Mouse (Mus musculus): ENCODE results near the gene Crim1. TPM values are rescaled to one million over a fixed set of nuclear protein-coding genes. Genes with fewer than 3 reads are reported as not detected.

Crim1 gene
- polyA plus RNA-seq, 1 experiment = 54.2 TPM

GRCm38 (mm10) chr17:78308221-78308620, 108.2 kb downstream of the Crim1 start:
- Histone ChIP-seq H3K4me1 (ENCODE audit: control insufficient read depth, insufficient read depth, low read length) (peaks cover 3% of the 10 kb centered on the region; the same call in 1 of the 2 replicates), H3K27ac (ENCODE audit: insufficient read depth, low read depth, low read length) (no peak overlapping the region), H3K36me3 (ENCODE audit: control insufficient read depth, insufficient read depth, low read length) (peaks cover 2% of the 10 kb centered on the region; the same call in 1 of the 2 replicates), H3K4me3 (ENCODE audit: insufficient read depth, low read depth, low read length) (no peak overlapping the region), H3K27me3 (replicated peaks; ENCODE audit: control insufficient read depth, insufficient read depth, low read length) (no peaks in the 10 kb centered on the region)
- DNase-seq = no peak
- 84% methylated on average over 9 of the region's 9 CpGs for WGBS
- TF ChIP-seq CTCF (conservative IDR thresholded peaks at IDR 0.05; ENCODE audit: insufficient read depth, insufficient read length, low read depth, low read length) (no peak), POLR2A (IDR thresholded peaks at IDR 0.05; ENCODE audit: low read depth, low read length) (no peak)

GRCm38 (mm10) chr17:78313006-78313405, 113.0 kb downstream of the Crim1 start:
- no peak for TF ChIP-seq POLR2A (IDR thresholded peaks at IDR 0.05; ENCODE audit: low read depth, low read length)
- no peak for TF ChIP-seq CTCF (conservative IDR thresholded peaks at IDR 0.05; ENCODE audit: insufficient read depth, insufficient read length, low read depth, low read length)
- H3K27ac ChIP-seq (ENCODE audit: insufficient read depth, low read depth, low read length) = no peak overlapping the region
- peaks cover 3% of the 10 kb centered on the region; the same call in 1 of the 2 replicates for H3K4me1 ChIP-seq (ENCODE audit: control insufficient read depth, insufficient read depth, low read length)
- H3K4me3 ChIP-seq (ENCODE audit: insufficient read depth, low read depth, low read length) = no peak overlapping the region
- H3K27me3 ChIP-seq (replicated peaks; ENCODE audit: control insufficient read depth, insufficient read depth, low read length) = no peaks in the 10 kb centered on the region
- WGBS = 75% methylated on average over 12 of the region's 12 CpGs
- no peak for DNase-seq
- peaks cover 2% of the 10 kb centered on the region for H3K36me3 ChIP-seq (ENCODE audit: control insufficient read depth, insufficient read depth, low read length)

GRCm38 (mm10) chr17:78313612-78314011, 113.6 kb downstream of the Crim1 start:
- Histone ChIP-seq H3K27ac (ENCODE audit: insufficient read depth, low read depth, low read length) (no peak overlapping the region), H3K4me3 (ENCODE audit: insufficient read depth, low read depth, low read length) (no peak overlapping the region), H3K4me1 (ENCODE audit: control insufficient read depth, insufficient read depth, low read length) (peaks cover 3% of the 10 kb centered on the region; the same call in 1 of the 2 replicates), H3K27me3 (replicated peaks; ENCODE audit: control insufficient read depth, insufficient read depth, low read length) (no peaks in the 10 kb centered on the region), H3K36me3 (ENCODE audit: control insufficient read depth, insufficient read depth, low read length) (peaks cover 2% of the 10 kb centered on the region)
- WGBS = 71% methylated on average over 5 of the region's 5 CpGs
- TF ChIP-seq CTCF (conservative IDR thresholded peaks at IDR 0.05; ENCODE audit: insufficient read depth, insufficient read length, low read depth, low read length) = no peak
- no peak for TF ChIP-seq POLR2A (IDR thresholded peaks at IDR 0.05; ENCODE audit: low read depth, low read length)
- no peak for DNase-seq

GRCm38 (mm10) chr17:78315659-78316058, 115.6 kb downstream of the Crim1 start:
- no peaks in the 10 kb centered on the region for H3K27me3 ChIP-seq (replicated peaks; ENCODE audit: control insufficient read depth, insufficient read depth, low read length)
- no peak overlapping the region for H3K27ac ChIP-seq (ENCODE audit: insufficient read depth, low read depth, low read length)
- TF ChIP-seq CTCF (conservative IDR thresholded peaks at IDR 0.05; ENCODE audit: insufficient read depth, insufficient read length, low read depth, low read length) (no peak), POLR2A (IDR thresholded peaks at IDR 0.05; ENCODE audit: low read depth, low read length) (no peak)
- H3K36me3 ChIP-seq (ENCODE audit: control insufficient read depth, insufficient read depth, low read length) = peaks cover 2% of the 10 kb centered on the region
- no peak for DNase-seq
- peaks cover 3% of the 10 kb centered on the region; the same call in 1 of the 2 replicates for H3K4me1 ChIP-seq (ENCODE audit: control insufficient read depth, insufficient read depth, low read length)
- no peak overlapping the region for H3K4me3 ChIP-seq (ENCODE audit: insufficient read depth, low read depth, low read length)
- 77% methylated on average over 11 of the region's 11 CpGs for WGBS

- no peaks in the 10 kb centered on the region for H3K27me3 ChIP-seq (replicated peaks; ENCODE audit: control insufficient read depth, insufficient read depth, low read length)
- no peaks in the 10 kb centered on the region; the same call in 1 of the 2 replicates for H3K36me3 ChIP-seq (ENCODE audit: control insufficient read depth, insufficient read depth, low read length)
- H3K4me3 ChIP-seq (ENCODE audit: insufficient read depth, low read depth, low read length) = no peak overlapping the region
- H3K4me1 ChIP-seq (ENCODE audit: control insufficient read depth, insufficient read depth, low read length) = peaks cover 3% of the 10 kb centered on the region; the same call in 1 of the 2 replicates
- TF ChIP-seq CTCF (conservative IDR thresholded peaks at IDR 0.05; ENCODE audit: insufficient read depth, insufficient read length, low read depth, low read length) = no peak
- WGBS = 37% methylated on average over 5 of the region's 5 CpGs
- H3K27ac ChIP-seq (ENCODE audit: insufficient read depth, low read depth, low read length) = no peak overlapping the region
- peak; percentile 67 for DNase-seq
These were observed 117.3 kb downstream of the Crim1 start for GRCm38 (mm10) chr17:78317381-78317780.

- Histone ChIP-seq H3K4me1 (ENCODE audit: control insufficient read depth, insufficient read depth, low read length) (peaks cover 3% of the 10 kb centered on the region; the same call in 1 of the 2 replicates), H3K27me3 (replicated peaks; ENCODE audit: control insufficient read depth, insufficient read depth, low read length) (no peaks in the 10 kb centered on the region), H3K36me3 (ENCODE audit: control insufficient read depth, insufficient read depth, low read length) (no peaks in the 10 kb centered on the region; the same call in 1 of the 2 replicates), H3K27ac (ENCODE audit: insufficient read depth, low read depth, low read length) (no peak overlapping the region), H3K4me3 (ENCODE audit: insufficient read depth, low read depth, low read length) (no peak overlapping the region)
- no peak for TF ChIP-seq POLR2A (IDR thresholded peaks at IDR 0.05; ENCODE audit: low read depth, low read length)
- no peak for TF ChIP-seq CTCF (conservative IDR thresholded peaks at IDR 0.05; ENCODE audit: insufficient read depth, insufficient read length, low read depth, low read length)
- DNase-seq = no peak
- 87% methylated on average over 3 of the region's 3 CpGs for WGBS
These were observed 118.8 kb downstream of the Crim1 start for GRCm38 (mm10) chr17:78318810-78319209.

GRCm38 (mm10) chr17:78321216-78321835, 121.3 kb downstream of the Crim1 start:
- H3K4me3 ChIP-seq (ENCODE audit: insufficient read depth, low read depth, low read length) = no peak overlapping the region
- TF ChIP-seq POLR2A (IDR thresholded peaks at IDR 0.05; ENCODE audit: low read depth, low read length) = no peak
- no peak for TF ChIP-seq CTCF (conservative IDR thresholded peaks at IDR 0.05; ENCODE audit: insufficient read depth, insufficient read length, low read depth, low read length)
- DNase-seq = no peak
- H3K27ac ChIP-seq (ENCODE audit: insufficient read depth, low read depth, low read length) = peak overlapping the region; percentile 35
- no peaks in the 10 kb centered on the region for H3K27me3 ChIP-seq (replicated peaks; ENCODE audit: control insufficient read depth, insufficient read depth, low read length)
- H3K4me1 ChIP-seq (ENCODE audit: control insufficient read depth, insufficient read depth, low read length) = peaks cover 7% of the 10 kb centered on the region; the same call in 1 of the 2 replicates
- no peaks in the 10 kb centered on the region for H3K36me3 ChIP-seq (ENCODE audit: control insufficient read depth, insufficient read depth, low read length)
- 74% methylated on average over 11 of the region's 11 CpGs for WGBS
